Mouse (Mus musculus) T-cell, adult 2 months (primary cell): ENCODE data around the gene Rasgrf1.

Source experiments
- DNase-seq: peaks from one replicate; pipeline ENCODE4 v3.0.0; 2022; ENCODE audit warnings: low spot score

Gene Rasgrf1

DNA sequence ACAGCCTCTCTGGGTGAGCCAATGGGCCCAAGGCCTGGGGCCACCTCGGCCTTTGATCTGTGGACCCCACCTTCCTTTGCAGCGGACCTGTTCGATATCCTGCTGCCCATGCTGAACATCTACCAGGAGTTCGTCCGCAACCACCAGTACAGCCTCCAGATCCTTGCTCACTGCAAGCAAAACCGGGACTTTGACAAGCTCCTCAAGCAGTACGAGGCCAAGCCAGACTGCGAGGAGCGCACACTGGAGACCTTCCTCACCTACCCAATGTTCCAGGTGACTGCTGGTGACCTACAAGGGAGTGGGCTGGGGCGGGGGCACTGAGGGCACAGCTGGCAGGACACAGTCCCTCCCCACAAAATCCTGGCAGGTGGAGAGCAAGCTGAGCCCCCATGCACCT lies 60.6 kb downstream of the Rasgrf1 start:
- no peak for DNase-seq

DNA sequence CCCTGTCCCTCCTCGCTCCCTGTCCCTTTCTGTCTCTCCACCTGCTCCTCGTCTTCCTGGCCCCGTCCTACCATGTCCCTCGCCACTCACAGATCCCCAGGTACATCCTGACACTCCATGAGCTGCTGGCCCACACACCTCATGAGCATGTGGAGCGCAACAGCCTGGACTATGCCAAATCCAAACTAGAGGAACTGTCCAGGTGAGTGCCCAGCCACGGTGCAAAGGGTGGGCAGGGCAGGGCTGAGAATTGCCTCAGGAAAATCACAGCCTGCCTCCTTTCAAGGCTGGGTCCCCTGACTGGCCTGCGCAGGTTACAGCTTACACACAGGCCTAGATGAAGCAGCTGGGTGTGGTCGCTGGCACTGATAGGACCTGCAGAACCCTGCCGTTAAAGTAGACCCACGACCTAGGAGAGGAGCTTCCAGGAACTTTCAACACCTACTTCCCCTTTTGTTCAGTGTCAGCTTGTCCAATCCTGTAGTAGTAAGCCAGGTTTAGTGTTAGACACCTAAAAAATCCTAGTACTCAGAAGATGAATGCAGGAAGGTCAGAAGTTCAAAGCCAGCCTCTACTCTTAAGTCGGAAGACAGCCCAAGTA lies 61.3 kb downstream of the Rasgrf1 start:
- no peak for DNase-seq

DNA sequence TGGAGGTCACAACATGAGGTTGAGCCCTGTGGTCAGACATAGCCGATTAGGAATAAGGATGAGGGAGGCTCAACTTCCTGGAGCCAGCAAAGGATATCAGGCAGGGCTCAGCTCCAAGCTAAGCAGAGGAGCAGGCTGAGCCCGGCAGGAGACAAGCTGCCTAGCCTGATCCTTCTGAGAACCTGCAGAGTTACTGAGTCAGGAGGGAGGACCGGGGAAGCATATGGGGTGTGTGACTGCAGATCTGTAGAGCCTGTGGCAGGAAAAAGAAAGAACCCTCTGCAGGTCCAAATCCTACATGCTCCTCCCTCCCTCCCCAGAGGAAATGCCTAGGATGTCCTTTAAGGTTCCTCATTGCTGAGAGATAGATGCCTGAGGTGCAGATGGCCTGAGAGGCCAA lies 62.6 kb downstream of the Rasgrf1 start:
- DNase-seq, result no peak

DNA sequence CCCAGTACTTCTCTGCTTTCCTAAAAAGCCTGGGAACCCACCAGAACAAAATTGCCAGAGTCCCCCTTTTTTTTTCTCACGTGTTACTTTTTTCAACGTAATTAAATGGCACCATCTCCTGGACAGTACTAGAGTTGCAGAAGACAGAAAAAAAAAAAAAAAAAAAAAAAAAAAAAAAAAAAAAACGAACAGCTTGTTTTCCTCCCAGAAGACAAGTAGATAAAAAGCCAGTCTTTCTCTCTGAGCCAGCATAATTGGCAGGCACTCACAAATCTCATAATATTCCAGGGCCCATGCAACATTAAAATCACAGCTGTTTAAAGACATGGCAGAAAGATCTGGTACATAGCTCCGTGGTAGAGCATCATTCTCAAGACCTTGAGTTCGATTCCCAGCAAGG lies 64.1 kb downstream of the Rasgrf1 start:
- no peak for DNase-seq

DNA sequence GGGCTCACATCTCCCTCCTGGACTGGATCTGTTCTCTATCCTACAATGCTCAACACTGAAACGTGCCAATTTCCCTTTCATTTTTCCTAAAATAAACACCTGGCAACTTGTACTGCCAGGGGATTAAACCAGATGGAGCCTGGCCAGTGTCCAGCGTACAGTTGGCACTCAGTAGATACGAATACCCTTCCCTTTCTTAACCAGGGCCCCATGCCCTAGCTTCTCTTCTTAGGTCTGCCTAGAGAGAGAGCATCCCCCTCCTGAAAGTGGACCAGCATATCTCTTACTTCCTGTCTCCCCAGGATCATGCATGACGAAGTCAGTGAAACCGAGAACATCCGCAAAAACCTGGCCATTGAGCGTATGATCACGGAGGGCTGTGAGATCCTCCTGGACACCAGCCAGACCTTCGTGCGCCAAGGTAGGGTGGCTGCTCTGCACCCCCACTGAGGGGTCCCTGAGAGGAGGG lies 64.8 kb downstream of the Rasgrf1 start:
- no peak for DNase-seq

DNA sequence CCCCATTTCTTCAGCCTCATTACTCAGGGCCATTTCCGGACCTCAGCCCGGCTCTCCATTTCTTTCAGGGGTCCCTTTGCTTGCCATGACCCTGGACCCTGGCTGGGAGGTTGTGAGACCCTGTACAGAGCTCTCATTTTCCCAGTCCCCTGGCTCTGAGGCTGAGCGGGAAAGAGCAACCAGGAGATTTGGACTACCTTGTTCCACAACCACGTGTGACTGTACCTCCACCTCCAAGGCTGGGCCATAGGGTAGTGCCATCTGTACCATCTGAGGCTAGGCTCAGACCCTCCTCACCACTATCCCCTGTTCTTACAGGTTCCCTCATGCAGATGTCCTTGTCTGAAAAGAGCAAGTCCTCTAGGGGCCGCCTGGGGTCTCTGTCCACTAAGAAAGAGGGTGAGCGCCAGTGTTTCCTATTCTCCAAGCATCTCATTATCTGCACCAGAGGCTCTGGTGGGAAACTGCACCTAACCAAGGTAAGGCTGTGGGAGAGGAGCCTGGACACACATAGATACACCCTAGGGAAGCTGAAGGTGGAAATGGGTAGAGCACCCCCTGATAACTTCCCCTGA lies 66.7 kb downstream of the Rasgrf1 start:
- no peak for DNase-seq

DNA sequence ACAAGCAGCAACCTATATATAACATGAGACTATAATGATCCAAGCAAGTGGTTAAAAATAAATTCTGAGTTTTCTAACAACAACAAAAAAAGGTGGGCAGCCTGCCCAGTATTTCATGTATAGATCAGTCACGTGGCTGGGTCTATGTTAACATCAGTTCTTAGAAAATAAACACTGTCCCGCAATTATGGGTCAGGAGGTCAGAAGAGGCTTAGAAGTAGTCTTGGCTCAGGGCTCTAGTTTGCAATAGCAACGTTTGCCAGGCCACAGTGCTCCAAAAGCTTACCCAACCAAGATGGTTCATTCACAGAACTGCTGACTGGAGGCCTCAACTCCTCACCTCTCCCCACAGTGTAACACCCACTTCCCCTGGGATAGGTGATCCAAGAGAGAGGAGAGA lies 69.5 kb downstream of the Rasgrf1 start:
- DNase-seq, result no peak

DNA sequence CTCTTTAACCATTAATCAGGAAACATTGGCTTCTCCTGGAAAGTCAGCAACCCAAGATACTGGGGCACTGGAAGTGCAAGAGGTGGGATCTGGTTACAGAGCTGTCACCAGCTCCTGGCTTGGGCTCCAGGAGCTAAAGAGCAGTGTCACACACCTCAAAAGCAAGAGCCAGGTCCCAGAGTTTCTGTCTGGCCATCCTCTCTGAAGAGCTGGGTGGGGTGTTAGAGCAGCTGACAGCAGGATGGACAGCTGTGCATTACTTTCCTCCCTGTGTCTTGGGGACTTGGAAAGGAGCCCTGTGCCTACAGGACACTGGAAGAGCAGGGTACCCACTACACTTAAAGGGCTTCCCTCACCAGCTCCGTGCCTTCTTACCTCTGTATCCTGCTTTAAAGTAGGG lies 72.5 kb downstream of the Rasgrf1 start:
- no peak for DNase-seq

DNA sequence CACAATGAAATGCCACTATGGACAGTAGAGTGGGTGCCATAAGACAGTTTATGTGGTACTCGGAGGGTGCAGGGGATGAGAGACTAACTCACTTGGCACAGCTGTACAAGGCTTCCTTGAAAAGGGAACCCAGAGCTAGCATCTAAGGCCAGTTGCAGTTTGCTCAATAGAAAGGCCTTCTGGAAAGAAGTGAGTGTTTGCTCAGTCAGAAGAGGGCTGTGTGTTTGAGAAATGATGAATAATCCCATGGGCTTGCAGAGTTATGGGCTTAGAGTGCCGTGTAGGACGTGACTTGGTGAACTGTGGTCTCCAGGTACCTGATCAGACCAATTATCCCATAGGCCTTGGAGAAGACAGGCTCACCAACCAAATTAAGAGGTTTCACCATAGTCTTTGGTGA lies 78.3 kb downstream of the Rasgrf1 start:
- DNase-seq, result no peak

DNA sequence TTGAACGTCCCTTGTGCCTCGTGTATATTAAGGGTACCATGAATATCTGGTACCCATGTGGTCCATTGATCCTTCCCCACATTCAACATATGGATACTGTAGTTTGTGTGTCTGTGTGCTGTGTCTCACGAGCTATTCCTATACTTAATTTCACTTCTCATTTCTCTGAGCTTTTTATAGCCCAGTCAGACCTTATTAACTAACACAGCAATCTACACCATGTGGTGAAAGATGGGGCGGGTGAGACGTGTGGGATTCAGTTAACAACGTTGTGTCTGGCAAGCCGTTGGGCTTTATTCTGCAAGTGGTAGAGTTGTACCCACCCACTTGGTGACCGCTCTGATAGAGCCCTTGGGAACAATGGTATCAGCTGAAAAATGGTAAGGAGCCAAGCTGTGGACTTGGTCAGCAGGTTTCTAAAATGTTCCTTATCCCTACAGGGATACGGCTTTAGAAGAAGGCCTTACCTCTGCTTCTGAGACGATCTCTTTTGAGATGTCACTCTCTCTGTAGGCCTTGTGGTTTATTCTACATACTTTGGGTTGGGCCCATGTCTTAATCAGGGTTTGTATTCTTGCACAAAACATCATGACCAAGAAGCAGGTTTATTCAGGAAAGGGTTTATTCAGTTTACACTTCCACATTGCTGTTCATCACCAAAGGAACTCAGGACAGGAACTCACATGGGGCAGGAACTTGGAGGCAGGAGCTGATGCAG lies 79.3 kb downstream of the Rasgrf1 start:
- DNase-seq, result no peak

DNA sequence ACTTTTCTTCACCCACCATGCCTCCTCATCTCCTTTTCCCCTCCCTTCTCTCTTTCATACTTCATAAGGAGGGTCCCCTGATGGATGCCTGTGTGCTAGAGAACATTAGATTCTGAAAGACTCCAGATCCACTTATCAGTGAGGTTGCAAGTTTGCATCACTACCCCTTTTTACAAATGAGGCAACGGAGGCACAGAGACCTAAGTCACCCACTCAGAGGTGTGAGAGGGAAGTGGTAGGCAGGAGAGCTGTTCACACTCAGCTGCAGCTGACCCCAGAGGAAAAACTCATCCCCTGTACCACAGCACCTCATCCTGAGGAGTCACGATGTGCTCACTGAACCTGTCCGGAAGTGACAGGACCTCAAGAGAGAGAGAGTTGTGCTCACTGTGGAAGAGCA lies 96.7 kb downstream of the Rasgrf1 start:
- DNase-seq, result no peak

DNA sequence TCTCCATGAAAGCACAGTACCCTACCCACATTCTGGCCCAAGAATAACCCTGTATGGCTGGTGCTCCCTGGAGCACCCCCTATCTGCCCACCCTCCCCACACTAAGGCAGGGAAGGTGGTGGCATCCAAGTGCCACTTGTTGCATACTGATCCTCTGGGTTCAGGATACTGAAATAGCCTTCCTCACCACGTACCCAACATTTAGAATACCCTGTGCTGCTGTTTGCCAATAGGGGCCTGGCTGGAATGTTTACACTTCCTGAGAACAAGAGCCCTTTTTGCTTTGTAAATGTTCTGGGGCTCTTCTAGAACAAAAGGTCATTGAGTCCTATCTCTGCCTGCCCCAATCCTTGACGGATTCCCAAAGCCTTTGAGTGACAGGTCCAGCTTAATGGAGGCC lies 97.4 kb downstream of the Rasgrf1 start:
- no peak for DNase-seq

DNA sequence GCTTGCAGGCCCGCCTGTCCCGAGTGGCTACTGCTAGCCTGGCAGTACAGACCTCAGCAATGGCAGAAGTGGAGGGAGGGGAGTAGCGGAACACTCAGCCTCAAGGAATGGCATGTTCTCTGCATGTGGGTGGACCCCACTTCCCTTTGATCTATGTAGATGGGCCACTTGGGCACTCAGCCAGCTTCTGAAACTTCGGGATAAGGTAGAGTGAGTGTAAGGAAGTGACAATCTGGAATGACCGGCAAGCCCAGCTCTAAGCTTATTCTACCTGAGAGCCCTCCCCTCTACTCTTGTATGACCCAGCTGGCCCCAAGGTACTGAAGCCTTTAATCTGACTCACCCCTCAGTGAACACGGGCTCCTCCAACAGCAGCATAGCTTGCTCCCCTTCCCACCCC lies 98.4 kb downstream of the Rasgrf1 start:
- no peak for DNase-seq

DNA sequence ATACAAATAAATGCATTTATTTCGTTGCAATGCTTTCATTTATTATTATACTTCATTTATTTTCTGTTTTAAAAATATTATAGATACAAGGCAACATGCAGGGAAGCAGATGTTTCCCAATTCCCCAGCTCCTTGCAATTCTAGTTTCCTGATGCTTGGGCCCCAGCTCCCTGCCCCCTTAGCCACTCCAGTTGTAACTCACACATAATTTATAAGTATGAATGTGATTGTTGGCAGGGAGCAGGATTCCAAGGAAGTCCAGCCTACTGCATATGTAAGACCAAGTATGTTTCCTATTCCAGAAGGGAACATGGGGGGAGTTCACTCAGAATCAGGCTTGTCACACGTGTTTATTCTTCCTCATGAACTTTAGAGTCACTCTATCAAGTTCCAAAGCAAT lies 102.1 kb downstream of the Rasgrf1 start:
- DNase-seq, result no peak

DNA sequence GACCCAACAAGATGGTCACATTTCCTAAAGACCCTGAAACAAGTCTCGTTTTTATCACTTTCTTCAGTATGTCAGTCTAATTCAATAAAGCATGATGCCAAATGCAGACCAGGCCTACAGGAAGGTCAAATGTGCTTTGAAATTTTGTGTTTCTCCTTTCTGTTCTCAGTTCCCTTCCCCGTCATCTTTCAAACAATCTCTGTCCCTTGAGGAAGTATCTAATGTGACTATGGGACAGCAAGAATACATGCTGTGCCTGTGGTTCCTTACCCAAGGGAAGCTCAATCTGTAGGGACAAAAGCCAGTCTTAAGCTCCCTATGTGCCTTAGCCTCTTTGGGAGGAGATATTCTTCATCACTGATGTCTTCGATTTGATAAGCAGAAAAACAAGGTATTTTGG lies 104.9 kb downstream of the Rasgrf1 start:
- DNase-seq, result no peak

DNA sequence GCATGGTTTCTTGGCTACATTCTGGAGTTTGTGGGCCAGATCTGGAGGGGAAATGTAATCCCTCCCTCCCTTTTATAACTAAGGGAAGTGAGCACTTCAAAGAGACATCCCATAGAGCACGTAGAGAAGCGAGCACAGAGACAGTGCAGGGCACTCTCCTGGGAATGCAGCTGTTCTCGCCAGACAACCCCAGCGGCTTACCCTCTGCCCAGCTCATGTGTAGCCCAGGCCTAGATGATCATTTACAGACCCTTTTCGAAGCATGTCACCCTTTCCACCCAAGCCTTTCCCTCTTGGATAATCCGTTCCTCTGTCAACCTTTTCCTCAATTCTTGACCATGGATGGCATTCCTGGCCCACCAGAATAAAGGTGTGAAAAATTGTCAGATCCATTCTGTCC lies 106.5 kb downstream of the Rasgrf1 start:
- DNase-seq, result no peak

DNA sequence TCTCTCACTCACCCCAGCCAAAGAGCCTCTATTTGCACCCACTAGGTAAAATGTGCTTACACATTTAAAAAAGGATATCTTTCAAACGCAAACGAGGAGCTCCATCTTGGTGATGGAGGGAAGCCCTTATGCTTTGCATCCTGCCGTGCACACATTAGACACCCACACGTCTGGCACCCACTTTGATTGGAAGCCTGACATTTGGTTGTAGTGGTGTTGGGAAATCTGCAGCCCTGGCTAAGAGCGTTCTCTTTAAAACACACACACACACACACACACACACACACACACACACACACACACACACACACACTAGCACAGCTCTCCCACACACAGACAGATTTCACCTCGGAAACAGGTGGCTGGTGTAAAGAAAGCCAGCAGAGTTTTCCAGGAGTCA lies 111.2 kb downstream of the Rasgrf1 start:
- no peak for DNase-seq

DNA sequence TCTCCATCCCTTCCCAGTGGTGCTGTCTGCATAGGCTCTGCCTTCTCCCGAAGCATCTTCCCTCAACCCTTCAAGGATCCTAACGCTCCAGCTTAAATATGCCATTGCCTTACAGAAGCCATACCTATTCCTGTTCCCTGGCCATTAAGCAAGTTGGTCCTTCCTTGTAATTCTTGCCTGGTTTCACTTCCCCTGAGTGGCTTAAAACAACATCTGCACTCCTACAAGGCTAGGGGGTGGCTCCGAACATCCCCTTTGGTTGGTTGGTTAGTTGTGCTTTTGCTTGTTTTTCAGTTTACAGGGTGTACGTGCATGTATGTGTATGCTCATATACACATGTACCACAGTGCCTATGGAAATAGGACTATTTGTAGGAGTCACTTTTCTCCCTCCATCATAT lies 111.7 kb downstream of the Rasgrf1 start:
- DNase-seq, result no peak

DNA sequence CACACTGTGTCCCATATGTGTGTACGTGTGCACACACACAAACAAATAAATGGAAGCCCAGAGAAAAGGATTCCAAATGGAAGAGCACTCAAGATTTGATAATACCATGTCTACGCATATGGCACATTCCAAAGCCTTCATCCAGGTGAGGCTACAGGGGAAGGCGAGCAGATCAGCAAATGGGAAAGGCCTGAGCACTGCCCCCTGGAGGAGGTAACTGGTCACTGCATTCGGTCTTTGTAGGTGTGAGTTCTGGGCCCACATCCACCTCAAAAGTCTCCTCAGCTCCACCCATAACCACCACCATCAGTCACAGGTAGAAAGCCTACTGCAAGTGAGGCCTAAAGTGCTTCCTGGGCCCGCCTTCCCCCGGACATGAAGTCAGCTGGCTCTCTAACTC lies 118.0 kb downstream of the Rasgrf1 start:
- DNase-seq, result no peak

DNA sequence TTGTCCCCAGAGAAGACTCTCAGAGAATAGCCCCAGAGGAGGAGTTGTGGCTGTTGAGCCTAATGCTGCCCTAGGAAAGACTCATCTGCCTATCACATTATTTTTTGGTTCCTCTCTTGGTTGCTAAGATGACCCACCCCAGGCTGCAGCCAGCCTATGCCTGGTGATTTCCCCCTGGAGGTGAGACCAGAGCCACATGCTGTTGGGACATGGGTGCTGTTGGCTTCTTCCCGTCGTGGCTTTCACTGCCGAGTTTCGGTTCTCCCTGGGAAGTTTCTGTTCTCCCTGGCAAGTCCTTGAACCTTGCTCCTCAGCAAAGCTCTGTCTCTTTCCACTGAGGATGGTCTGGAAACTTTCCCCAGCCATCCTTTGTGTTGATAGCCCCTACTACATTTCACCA lies 124.2 kb downstream of the Rasgrf1 start:
- DNase-seq, result no peak

DNA sequence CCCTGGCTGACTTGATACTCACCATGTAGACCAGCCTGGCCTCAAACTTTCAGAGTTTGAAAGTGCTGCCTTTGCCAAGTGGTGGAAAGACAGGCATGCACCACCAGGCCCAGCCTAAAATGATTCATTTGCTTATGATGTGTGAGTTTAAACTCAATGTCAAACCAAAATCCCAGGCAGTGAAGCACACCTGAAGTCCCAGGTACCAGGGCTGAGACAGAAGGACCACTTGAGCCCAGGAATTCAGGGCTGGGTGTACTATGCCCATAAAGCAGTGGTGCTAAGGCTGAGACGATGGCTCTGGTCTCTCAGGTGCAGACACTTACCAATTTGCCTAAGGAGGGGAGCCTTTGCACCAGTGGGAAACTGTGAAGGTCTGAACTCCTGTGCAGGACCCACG lies 125.5 kb downstream of the Rasgrf1 start:
- no peak for DNase-seq

DNA sequence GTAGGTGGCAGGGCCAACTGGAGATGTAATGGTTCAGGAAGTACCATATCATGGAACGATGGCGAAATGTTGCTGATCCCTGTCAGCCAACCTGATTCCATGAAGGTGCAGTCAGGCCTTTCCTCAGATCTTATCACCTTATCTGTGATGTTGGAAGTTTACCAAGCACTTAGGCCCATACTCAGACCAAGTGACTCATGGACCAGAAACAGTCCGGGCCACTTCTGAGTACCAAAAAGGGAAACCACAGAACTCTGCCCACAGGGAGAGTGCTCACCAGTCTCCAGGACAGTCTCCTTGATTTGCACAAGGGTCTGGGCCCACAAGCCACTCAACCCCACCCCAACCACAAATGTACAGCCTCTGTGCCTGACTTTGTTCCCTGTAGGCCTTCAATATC lies 126.1 kb downstream of the Rasgrf1 start:
- DNase-seq, result no peak

DNA sequence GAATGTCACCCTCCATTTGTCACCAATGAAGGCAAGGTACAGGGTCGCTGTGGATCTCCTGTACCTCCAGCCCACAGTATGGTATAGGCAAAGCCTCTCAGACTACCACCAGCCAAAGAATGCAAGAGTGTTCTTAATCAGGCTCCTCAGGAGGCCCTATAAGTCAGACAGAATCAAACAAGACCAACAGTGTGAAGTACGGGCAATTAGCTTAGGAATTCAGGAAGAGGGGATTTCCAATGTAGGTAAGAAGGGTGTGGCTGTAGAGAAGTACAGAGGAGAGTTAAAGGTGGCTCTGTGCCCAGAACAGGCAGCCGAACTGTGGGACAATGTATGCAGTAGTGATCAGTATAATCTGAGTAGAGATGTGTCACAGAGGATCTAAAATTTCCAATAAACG lies 126.6 kb downstream of the Rasgrf1 start:
- DNase-seq, result no peak

DNA sequence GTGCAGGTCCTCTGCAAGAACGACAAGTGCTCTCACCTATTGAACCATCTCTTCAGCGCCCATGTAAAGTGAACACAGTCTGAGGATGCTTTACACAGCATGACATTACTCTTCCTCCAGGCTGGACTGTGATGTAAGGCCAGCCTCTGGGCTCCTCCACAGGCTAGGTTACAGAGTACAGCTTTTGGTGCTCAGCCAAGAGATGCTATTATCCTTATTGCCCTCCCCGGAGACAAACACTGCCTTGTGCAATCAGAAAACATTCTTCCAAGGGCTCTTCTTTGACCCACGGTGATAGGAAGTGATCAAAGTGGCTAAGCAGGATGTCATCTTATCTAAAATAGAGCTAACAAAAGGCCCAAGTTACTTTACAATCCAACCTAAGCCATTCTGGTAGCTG lies 128.8 kb downstream of the Rasgrf1 start:
- no peak for DNase-seq
